Mouse (Mus musculus) adrenal gland, postnatal 36 days (tissue): ENCODE measurements around the gene Rnf126. TPM values are rescaled to one million over a fixed set of nuclear protein-coding genes. Genes with fewer than 3 reads are reported as not detected.

Source experiments
- total RNA-seq, 2 experiments: library from RNA; stranded (reverse); gene quantifications; 2 replicates each; pipeline ENCODE4 v1.2.3; 2021

Rnf126 gene
- total RNA-seq, 2 experiments from 2014 or later, result 53.0 to 55.2 TPM

Other genes starting within 250 kb of the Rnf126 start
- gene Plpp2, start 233.2 kb downstream of the Rnf126 start, total RNA-seq, result 10 to 100 TPM; 20.2 to 38.2 TPM
- gene Mier2, start 211.8 kb downstream of the Rnf126 start, total RNA-seq, result 10 to 100 TPM; 30.4 to 33.4 TPM
- gene Theg, start 179.6 kb downstream of the Rnf126 start, total RNA-seq, result not detected
- gene C2cd4c, start 152.9 kb downstream of the Rnf126 start, total RNA-seq, result under 1 TPM; 0.16 to 0.30 TPM
- 1 to 10 TPM; 3.0 to 5.2 TPM for gene Shc2, start 129.0 kb downstream of the Rnf126 start, total RNA-seq
- gene Odf3l2, start 121.2 kb downstream of the Rnf126 start, total RNA-seq, result not detected
- gene Madcam1, start 102.4 kb downstream of the Rnf126 start, total RNA-seq, result not detected
- 10 to 100 TPM; 31.6 to 39.0 TPM for gene Tpgs1, start 97.6 kb downstream of the Rnf126 start, total RNA-seq
- 10 to 100 TPM; 75.0 to 79.9 TPM for gene Cdc34, start 84.8 kb downstream of the Rnf126 start, total RNA-seq
- 1 to 10 TPM in 1 of 2 experiments, under 1 TPM in 1; 0.86 to 1.0 TPM for gene Gzmm, start 77.9 kb downstream of the Rnf126 start, total RNA-seq
- gene Bsg, start 62.5 kb downstream of the Rnf126 start, total RNA-seq, result 100 to 1,000 TPM; 558 to 568 TPM
- gene Hcn2, start 50.3 kb downstream of the Rnf126 start, total RNA-seq, result 1 to 10 TPM; 4.3 to 6.0 TPM
- gene Polrmt, start 20.4 kb downstream of the Rnf126 start, total RNA-seq, result 10 to 100 TPM; 51.1 to 58.0 TPM
- not detected for gene Fgf22, start 11.9 kb downstream of the Rnf126 start, total RNA-seq
- 10 to 100 TPM; 11.3 to 22.9 TPM for gene Fstl3, start 10.3 kb upstream of the Rnf126 start, total RNA-seq
- gene Prss57, start 24.0 kb upstream of the Rnf126 start, total RNA-seq, result not detected
- 10 to 100 TPM; 75.4 to 93.7 TPM for gene Palm, start 26.6 kb upstream of the Rnf126 start, total RNA-seq
- gene Misp, start 54.0 kb upstream of the Rnf126 start, total RNA-seq, result under 1 TPM in 1 of 2 experiments, not detected in 1; 0.43 TPM
- gene Ptbp1, start 87.5 kb upstream of the Rnf126 start, total RNA-seq, result 100 to 1,000 TPM; 257 to 299 TPM
- gene Prtn3, start 107.5 kb upstream of the Rnf126 start, total RNA-seq, result under 1 TPM; 0.50 to 0.56 TPM
- gene Plppr3, start 107.7 kb upstream of the Rnf126 start, total RNA-seq, result under 1 TPM; 0.16 to 0.50 TPM
- under 1 TPM; 0.30 to 0.33 TPM for gene Elane, start 119.3 kb upstream of the Rnf126 start, total RNA-seq
- gene Cfd, start 123.9 kb upstream of the Rnf126 start, total RNA-seq, result 1,000 to 10,000 TPM; 1,484 to 1,596 TPM
- 10 to 100 TPM; 39.7 to 50.6 TPM for gene Med16, start 142.0 kb upstream of the Rnf126 start, total RNA-seq
- not detected for gene Gm26602, start 143.9 kb upstream of the Rnf126 start, total RNA-seq
- 1 to 10 TPM; 1.2 to 1.3 TPM for gene Kiss1r, start 150.0 kb upstream of the Rnf126 start, total RNA-seq
- gene R3hdm4, start 154.3 kb upstream of the Rnf126 start, total RNA-seq, result 100 to 1,000 TPM; 104 to 118 TPM
- gene Arid3a, start 160.1 kb upstream of the Rnf126 start, total RNA-seq, result 1 to 10 TPM; 3.0 to 4.1 TPM
- gene Wdr18, start 193.2 kb upstream of the Rnf126 start, total RNA-seq, result 10 to 100 TPM; 37.8 to 48.9 TPM
- not detected for gene Grin3b, start 203.8 kb upstream of the Rnf126 start, total RNA-seq
- gene Tmem259, start 217.4 kb upstream of the Rnf126 start, total RNA-seq, result 100 to 1,000 TPM; 144 to 146 TPM
- 10 to 100 TPM; 30.2 to 42.9 TPM for gene Cnn2, start 221.6 kb upstream of the Rnf126 start, total RNA-seq
- 10 to 100 TPM; 20.2 to 20.3 TPM for gene Abca7, start 229.5 kb upstream of the Rnf126 start, total RNA-seq
- 1 to 10 TPM; 4.5 to 5.4 TPM for gene Arhgap45, start 249.7 kb upstream of the Rnf126 start, total RNA-seq